Mouse (Mus musculus): ENCODE measurements around the gene Vipr1.

Gene Vipr1

DNA sequence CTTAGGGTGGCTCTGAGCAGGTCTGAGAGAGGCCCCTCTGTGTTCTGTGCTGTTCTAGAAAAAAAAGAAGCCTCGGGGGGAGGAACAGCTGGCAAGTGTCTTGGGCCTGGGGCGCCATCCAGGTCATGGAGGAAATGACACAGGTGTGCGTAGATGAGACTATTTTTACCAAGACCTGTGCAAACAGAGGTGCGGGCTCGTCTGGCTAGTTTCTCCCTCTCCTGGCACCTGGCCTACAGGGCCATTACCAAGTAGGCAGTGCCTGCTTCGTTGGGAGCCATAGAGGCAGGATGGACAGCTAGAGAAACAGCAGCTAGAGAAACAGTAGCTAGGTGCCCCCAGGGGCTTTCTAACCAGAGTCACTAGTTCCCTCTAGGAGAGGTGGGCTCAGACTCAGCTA lies 9.2 kb upstream of the Vipr1 start:
- no peak for DNase-seq (ENCODE audit: low read depth)

- DNase-seq (ENCODE audit: low read depth), result no peak
These were observed 6.5 kb upstream of the Vipr1 start for GRCm38 (mm10) chr9:121635835-121636576.

DNA sequence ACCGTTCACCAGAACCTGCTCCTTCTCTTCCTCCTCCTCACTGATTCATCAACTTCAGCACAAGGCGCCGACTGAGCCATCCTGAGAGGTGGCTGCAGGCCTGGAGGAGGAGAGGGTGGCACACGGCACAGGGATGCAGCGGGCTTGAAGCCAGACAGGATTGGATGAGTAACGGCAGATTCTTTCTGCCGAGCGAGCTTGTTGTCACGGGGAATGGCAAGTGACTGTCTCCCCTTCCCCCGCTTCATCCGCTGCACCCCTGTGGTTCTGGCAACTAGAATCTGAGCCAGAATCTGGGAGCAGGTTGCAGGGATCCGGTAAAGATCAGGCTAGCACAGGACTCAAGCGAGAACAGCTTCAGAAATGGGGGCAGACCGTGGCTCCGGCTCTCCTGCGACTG lies 2.7 kb upstream of the Vipr1 start:
- no peak for DNase-seq (ENCODE audit: low read depth)

- DNase-seq (ENCODE audit: low read depth), result no peak
These were observed 1.1 kb upstream of the Vipr1 start for GRCm38 (mm10) chr9:121641235-121641915.

GRCm38 (mm10) chr9:121642001-121642400 lies 515 bp upstream of the Vipr1 start, which contains the start of gene Lyzl4:
TSS of gene Lyzl4 (minus strand) at chr9:121642096.
- DNase-seq (ENCODE audit: low read depth), result peak; percentile 79

GRCm38 (mm10) chr9:121644855-121645254 lies 2.3 kb downstream of the Vipr1 start:
- DNase-seq (ENCODE audit: low read depth), result no peak

GRCm38 (mm10) chr9:121647026-121647425 lies 4.5 kb downstream of the Vipr1 start:
- peak; percentile 35 for DNase-seq (ENCODE audit: low read depth)

DNA sequence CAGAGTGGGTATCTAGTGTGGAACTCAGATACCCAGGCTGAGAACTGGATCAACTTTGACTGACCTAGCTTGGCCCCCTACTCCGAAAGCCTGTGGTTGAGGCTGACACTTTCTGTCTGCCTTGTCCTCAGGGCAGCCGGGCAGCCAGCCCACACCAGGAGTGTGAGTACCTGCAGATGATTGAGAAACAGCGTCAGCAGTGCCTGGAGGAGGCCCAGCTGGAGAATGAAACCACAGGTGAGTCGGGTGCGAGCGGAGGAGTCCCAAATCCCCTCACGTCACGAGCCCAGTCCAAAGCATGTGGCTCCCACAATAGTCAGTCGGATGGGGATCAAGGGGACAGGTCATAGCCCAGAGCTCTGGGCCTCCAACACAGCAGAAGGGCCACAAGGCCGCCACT lies 11.2 kb downstream of the Vipr1 start:
- DNase-seq (ENCODE audit: low read depth), result no peak

GRCm38 (mm10) chr9:121656322-121656721 lies 13.8 kb downstream of the Vipr1 start:
- no peak for DNase-seq (ENCODE audit: low read depth)

DNA sequence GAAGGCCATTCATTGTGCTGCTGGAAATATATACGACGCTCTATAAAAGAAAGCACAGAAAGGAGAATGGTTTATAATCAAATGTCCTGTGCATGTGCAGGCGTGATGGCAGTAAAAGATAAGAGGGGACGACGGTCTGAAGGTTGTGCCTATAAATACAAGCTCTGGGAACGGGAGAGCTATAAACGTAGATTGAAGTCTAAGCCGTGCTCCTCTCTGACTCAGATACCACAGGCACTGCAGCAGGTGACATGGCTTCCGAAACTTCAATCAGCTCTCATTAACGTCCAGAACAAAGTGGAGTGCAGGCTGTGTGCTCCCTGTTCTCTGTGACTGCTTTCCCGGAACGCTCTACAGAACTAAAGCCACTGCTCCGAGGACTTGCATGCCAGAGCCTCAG lies 14.6 kb downstream of the Vipr1 start:
- DNase-seq (ENCODE audit: low read depth), result no peak

- DNase-seq (ENCODE audit: low read depth), result no peak
These were observed 15.7 kb downstream of the Vipr1 start for GRCm38 (mm10) chr9:121658248-121658647.

- DNase-seq (ENCODE audit: low read depth), result no peak
These were observed 17.3 kb downstream of the Vipr1 start for GRCm38 (mm10) chr9:121659791-121660190.

DNA sequence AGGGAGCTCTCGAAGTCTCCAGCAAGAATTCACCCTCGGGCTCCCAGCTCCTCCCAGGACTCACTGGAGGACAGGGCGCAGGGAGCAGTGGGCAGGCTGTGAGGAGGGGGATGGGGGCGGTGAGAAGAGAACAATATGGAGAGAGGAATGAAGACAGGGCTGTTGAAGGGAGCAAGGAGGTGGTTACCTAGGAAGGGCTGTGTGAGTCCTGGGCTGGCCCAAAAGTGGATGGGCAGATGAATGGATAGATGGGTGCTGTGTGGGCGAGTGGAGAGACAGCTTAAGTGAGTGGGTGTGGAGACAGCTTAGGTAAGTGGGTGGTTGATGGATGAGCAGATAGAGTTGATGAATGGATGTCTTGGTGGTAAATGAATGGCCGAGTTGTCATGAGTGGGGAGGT lies 21.0 kb downstream of the Vipr1 start:
- DNase-seq (ENCODE audit: low read depth), result no peak

GRCm38 (mm10) chr9:121664104-121664503 lies 21.6 kb downstream of the Vipr1 start:
- DNase-seq (ENCODE audit: low read depth), result no peak

DNA sequence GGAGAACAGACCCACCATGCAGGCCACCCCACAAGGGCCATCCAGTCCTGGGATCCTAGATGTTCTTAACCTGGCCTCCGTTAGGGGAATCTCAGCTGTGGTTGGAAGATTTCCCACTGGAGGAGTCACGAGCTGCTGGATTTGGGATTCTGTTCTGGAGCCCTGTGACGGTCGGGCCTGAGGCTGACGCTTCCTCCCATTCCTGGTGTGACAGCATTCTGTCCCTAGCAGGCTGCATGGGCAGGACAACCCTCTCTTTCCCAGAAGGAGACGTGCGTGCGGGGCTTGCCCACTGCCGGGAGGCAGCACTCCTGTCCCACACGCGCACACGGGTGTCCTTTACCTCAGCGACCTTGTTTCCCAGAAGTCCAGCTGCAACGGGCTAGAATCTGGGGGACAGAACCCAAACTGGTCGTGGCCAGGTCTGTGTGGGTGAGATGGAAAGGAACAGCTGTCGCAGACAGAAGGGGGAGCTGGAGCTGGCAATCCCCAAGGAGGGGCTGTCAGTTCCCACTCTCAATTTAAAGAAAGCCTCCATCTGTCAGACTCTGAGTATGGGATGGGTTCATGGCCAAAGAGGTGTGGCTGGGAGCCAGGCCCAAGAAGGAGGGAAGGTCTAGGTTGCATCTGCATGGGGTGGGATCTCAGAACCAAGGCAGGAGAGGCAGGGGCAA lies 24.6 kb downstream of the Vipr1 start:
- no peak for DNase-seq (ENCODE audit: low read depth)

DNA sequence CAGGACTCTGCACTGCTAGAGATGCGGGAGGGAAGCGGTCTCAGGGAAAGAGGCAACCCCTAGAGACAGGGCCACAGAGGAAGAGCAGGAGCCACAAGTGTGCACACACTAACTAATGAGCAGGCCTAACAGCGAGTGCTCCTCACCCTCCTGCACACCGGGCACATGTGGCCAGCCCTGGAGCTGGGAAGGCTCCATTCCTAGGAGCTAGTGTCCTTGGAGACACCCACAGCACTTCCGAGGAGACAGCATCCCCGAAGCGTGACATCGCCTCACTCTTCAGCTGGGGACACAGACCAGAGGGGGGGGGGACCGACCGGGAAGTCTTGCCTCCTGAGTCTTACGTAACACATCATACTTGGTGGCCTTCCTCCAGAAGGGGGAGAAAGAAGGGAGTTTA lies 25.3 kb downstream of the Vipr1 start:
- DNase-seq (ENCODE audit: low read depth), result no peak

- DNase-seq (ENCODE audit: low read depth), result peak; percentile 75
These were observed 26.9 kb downstream of the Vipr1 start for GRCm38 (mm10) chr9:121669348-121669791.

GRCm38 (mm10) chr9:121671300-121671699 lies 28.8 kb downstream of the Vipr1 start:
- DNase-seq (ENCODE audit: low read depth), result peak; percentile 78

DNA sequence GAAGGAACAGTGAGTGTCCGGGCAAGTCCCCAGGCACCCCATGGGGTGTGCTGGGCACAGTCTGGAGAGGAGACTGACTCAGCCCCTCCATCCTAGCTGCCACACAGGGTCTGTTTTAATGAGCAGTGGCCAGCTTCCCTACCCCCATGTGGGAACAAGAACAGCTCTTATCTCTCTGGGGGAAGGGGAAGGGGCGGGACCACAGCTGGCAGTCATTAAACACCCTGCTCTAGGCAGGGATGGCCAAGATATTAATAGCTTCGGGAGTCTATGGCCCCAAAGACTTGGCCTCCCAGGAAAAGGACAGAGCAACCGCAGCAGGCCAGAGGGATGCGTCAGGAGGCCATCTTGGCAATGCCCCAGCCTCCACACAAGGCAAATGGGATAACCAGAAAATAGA lies 29.8 kb downstream of the Vipr1 start:
- no peak for DNase-seq (ENCODE audit: low read depth)

GRCm38 (mm10) chr9:121673716-121674115 lies 31.2 kb downstream of the Vipr1 start:
- DNase-seq (ENCODE audit: low read depth), result no peak

- peak; percentile 90 for DNase-seq (ENCODE audit: low read depth)
These were observed 32.5 kb downstream of the Vipr1 start for GRCm38 (mm10) chr9:121675011-121675410.

GRCm38 (mm10) chr9:121675556-121675955 lies 33.0 kb downstream of the Vipr1 start:
- DNase-seq (ENCODE audit: low read depth), result peak; percentile 53

- peak; percentile 64 for DNase-seq (ENCODE audit: low read depth)
These were observed 34.6 kb downstream of the Vipr1 start for GRCm38 (mm10) chr9:121677069-121677468.
